Mouse (Mus musculus) kidney, adult 8-10 months (tissue): ENCODE data around the gene Olfr1175-ps.

Experiments used
- DNase-seq, 2 experiments: peaks; one replicate each; pipeline ENCODE4 v3.0.0; 2022

Gene Olfr1175-ps

GRCm38 (mm10) chr2:88327115-88327514 lies at the start of gene Olfr1175-ps:
TSS of gene Olfr1175-ps (minus strand) at chr2:88327215.
- DNase-seq, result no peak

DNA sequence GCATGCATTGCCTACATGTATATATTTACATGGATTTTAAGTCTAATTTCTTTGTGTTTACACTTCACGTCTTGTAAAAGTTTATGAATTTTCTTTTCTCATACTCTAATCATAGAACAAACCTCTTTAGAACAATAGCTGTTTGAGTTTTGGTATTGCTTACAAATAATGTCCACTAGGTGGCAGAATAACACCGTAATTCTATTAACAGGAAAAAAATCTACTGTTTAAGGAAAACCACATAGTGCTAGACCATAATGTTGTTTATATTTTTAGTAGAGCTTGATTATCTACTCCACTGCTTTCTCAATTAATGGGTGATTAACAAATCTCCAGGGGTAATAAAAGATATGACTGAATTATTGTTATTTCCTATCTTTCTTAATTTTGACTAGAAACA lies 29.3 kb upstream of the Olfr1175-ps start:
- DNase-seq, result no peak

GRCm38 (mm10) chr2:88346392-88346791 lies 19.4 kb upstream of the Olfr1175-ps start, which contains the start of gene Olfr1177-ps:
TSS of gene Olfr1177-ps (minus strand) at chr2:88346492.
- no peak for DNase-seq

GRCm38 (mm10) chr2:88336421-88336820 lies 9.4 kb upstream of the Olfr1175-ps start, which contains the start of gene Olfr1176:
TSS of gene Olfr1176 (plus strand) at chr2:88336721.
- no peak for DNase-seq

- no peak for DNase-seq
Observed at GRCm38 (mm10) chr2:88315035-88315434, 12.0 kb downstream of the Olfr1175-ps start, which contains the start of gene Olfr1174-ps. TSS of gene Olfr1174-ps (minus strand) at chr2:88315135.

- no peak for DNase-seq
Observed at GRCm38 (mm10) chr2:88279775-88280174, 47.2 kb downstream of the Olfr1175-ps start, which contains the start of gene Olfr1173. TSS of gene Olfr1173 (minus strand) at chr2:88279875.
